Comparison of ENCODE assay signal across 8 mouse cellular contexts in genomic region chrX:94865531-94866502, GRCm38 (mm10).
DNase-seq lines count a peak whose midpoint lies in the region; ATAC-seq and TF ChIP-seq lines count a peak whose summit lies in the region.

No protein-coding gene starts in this region.

- TF ChIP-seq EP300 in heart, postnatal 0 days (IDR thresholded peaks at IDR 0.05; ENCODE audit: low read depth), result no peak

- H3K4me1 ChIP-seq in E14TG2a.4 (replicated peaks; ENCODE audit: low read depth, low read length), result 0 out of 2 replicates have a peak, but pooled peaks cover 4% of the 10 kb centered on the region
- no peaks in the 10 kb centered on the region for H3K4me1 ChIP-seq in forebrain, embryonic 12.5 days
- no peaks in the 10 kb centered on the region for H3K4me1 ChIP-seq in heart, postnatal 0 days (ENCODE audit: control insufficient read depth, insufficient read depth)
- peaks cover 4% of the 10 kb centered on the region for H3K4me1 ChIP-seq in liver, embryonic 16.5 days (ENCODE audit: control insufficient read depth, low read depth, low read length)
- H3K4me1 ChIP-seq in neural tube, embryonic 14.5 days (ENCODE audit: control insufficient read depth, insufficient read depth, low read length), result no peaks in the 10 kb centered on the region

- H3K27me3 ChIP-seq in E14TG2a.4 (ENCODE audit: insufficient read depth, low read length), result no peaks in the 10 kb centered on the region
- H3K27me3 ChIP-seq in forebrain, embryonic 12.5 days, result 0 out of 2 replicates have a peak, but pooled peaks cover 5% of the 10 kb centered on the region
- no peaks in the 10 kb centered on the region for H3K27me3 ChIP-seq in heart, postnatal 0 days (ENCODE audit: control insufficient read depth, insufficient read depth, low read length)
- H3K27me3 ChIP-seq in liver, embryonic 16.5 days (ENCODE audit: control insufficient read depth, insufficient read depth, low read depth, low read length), result no peaks in the 10 kb centered on the region
- no peaks in the 10 kb centered on the region for H3K27me3 ChIP-seq in neural tube, embryonic 14.5 days (ENCODE audit: control insufficient read depth, insufficient read depth, low read length)

- peak; percentile 56 for TF ChIP-seq CTCF in E14TG2a.4 (conservative IDR thresholded peaks at IDR 0.05; ENCODE audit: low read length)
- TF ChIP-seq CTCF in heart, postnatal 0 days (IDR thresholded peaks at IDR 0.05; ENCODE audit: low read depth), result peak; percentile 99

- peak overlapping the region; percentile 40; the same call in 1 of the 2 replicates for H3K9ac ChIP-seq in forebrain, embryonic 12.5 days
- peak overlapping the region; percentile 28; the same call in 1 of the 2 replicates for H3K9ac ChIP-seq in heart, postnatal 0 days (replicated peaks; ENCODE audit: low read depth, low read length)
- H3K9ac ChIP-seq in liver, embryonic 16.5 days (ENCODE audit: low read depth, low read length), result peak overlapping the region; percentile 54
- no peak overlapping the region for H3K9ac ChIP-seq in neural tube, embryonic 14.5 days (replicated peaks; ENCODE audit: low read depth, low read length)

- ATAC-seq in forebrain, embryonic 12.5 days (ENCODE audit: low FRiP score), result peak; percentile 99
- peak; percentile 100 for ATAC-seq in heart, postnatal 0 days (ENCODE audit: insufficient read depth, low read depth)
- peak; percentile 83 for ATAC-seq in liver, embryonic 16.5 days (ENCODE audit: low read depth)
- peak; percentile 99 for ATAC-seq in neural tube, embryonic 14.5 days (ENCODE audit: low read depth)

- H3K27ac ChIP-seq in forebrain, embryonic 12.5 days, result no peak overlapping the region
- peak overlapping the region; percentile 36; the same call in 1 of the 2 replicates for H3K27ac ChIP-seq in heart, postnatal 0 days (ENCODE audit: low read depth)
- no peak overlapping the region; the same call in 1 of the 2 replicates for H3K27ac ChIP-seq in liver, embryonic 16.5 days (ENCODE audit: low read length)
- H3K27ac ChIP-seq in neural tube, embryonic 14.5 days (ENCODE audit: low read depth, low read length), result no peak overlapping the region

- no peaks in the 10 kb centered on the region for H3K9me3 ChIP-seq in E14TG2a.4 (ENCODE audit: low read length)
- H3K9me3 ChIP-seq in forebrain, embryonic 12.5 days, result no peaks in the 10 kb centered on the region
- H3K9me3 ChIP-seq in heart, postnatal 0 days (replicated peaks; ENCODE audit: control insufficient read depth, low read length), result no peaks in the 10 kb centered on the region
- no peaks in the 10 kb centered on the region for H3K9me3 ChIP-seq in liver, embryonic 16.5 days (replicated peaks; ENCODE audit: control insufficient read depth, low read length)
- no peaks in the 10 kb centered on the region for H3K9me3 ChIP-seq in neural tube, embryonic 14.5 days (ENCODE audit: control insufficient read depth, low read length)

- 22% methylated on average over 15 of the region's 18 CpGs for WGBS in forebrain, embryonic 12.5 days
- WGBS in heart, postnatal 0 days, result 26% methylated on average over 17 of the region's 18 CpGs
- 21% methylated on average over 18 of the region's 18 CpGs for WGBS in liver, embryonic 16.5 days (ENCODE audit: insufficient replicate concordance)
- WGBS in neural tube, embryonic 14.5 days, result 21% methylated on average over 18 of the region's 18 CpGs

- peak; percentile 81 for DNase-seq in c-Kit-positive CD71-positive TER-119-positive erythroid progenitor cells, embryonic 14.5 days (ENCODE audit: low spot score)
- peak; percentile 92 for DNase-seq in heart, postnatal 0 days (ENCODE audit: low spot score)
- DNase-seq in kidney, postnatal 4 days, result peak; percentile 95 to 96
- peak; percentile 93 for DNase-seq in testis, postnatal 10 days (ENCODE audit: low spot score)

- peak overlapping the region; percentile 59 for H3K4me2 ChIP-seq in forebrain, embryonic 12.5 days
- H3K4me2 ChIP-seq in heart, postnatal 0 days (ENCODE audit: low read depth, low read length), result peak overlapping the region; percentile 68
- H3K4me2 ChIP-seq in liver, embryonic 16.5 days (ENCODE audit: low read depth, low read length), result peak overlapping the region; percentile 65
- peak overlapping the region; percentile 41 for H3K4me2 ChIP-seq in neural tube, embryonic 14.5 days (ENCODE audit: low read depth, low read length)

- no peaks in the 10 kb centered on the region for H3K36me3 ChIP-seq in E14TG2a.4 (ENCODE audit: insufficient read depth, low read length)
- H3K36me3 ChIP-seq in forebrain, embryonic 12.5 days (replicated peaks), result no peaks in the 10 kb centered on the region
- no peaks in the 10 kb centered on the region for H3K36me3 ChIP-seq in heart, postnatal 0 days (replicated peaks; ENCODE audit: control insufficient read depth, insufficient read depth, low read length)
- no peaks in the 10 kb centered on the region for H3K36me3 ChIP-seq in liver, embryonic 16.5 days (ENCODE audit: control insufficient read depth, insufficient read depth)
- H3K36me3 ChIP-seq in neural tube, embryonic 14.5 days (ENCODE audit: control insufficient read depth, insufficient read depth, low read length), result no peaks in the 10 kb centered on the region

- H3K4me3 ChIP-seq in E14TG2a.4 (replicated peaks; ENCODE audit: low read length), result peak overlapping the region; percentile 55
- H3K4me3 ChIP-seq in forebrain, embryonic 12.5 days (replicated peaks), result peak overlapping the region; percentile 38
- peak overlapping the region; percentile 43 for H3K4me3 ChIP-seq in heart, postnatal 0 days (ENCODE audit: low read depth, low read length)
- peak overlapping the region; percentile 48 for H3K4me3 ChIP-seq in liver, embryonic 16.5 days (ENCODE audit: low read depth, low read length)
- H3K4me3 ChIP-seq in neural tube, embryonic 14.5 days (ENCODE audit: low read depth, low read length), result peak overlapping the region; percentile 25
